Mouse (Mus musculus): ENCODE measurements at regions not wholly inside any gene's neighbourhood (a gene's known extent, or its start where the extent isn't known, plus 50 kb on each side); places are given as distances from the start of the nearest gene placed in this dataset.

- DNase-seq (ENCODE audit: low spot score in 2 of 2): no peak
Measured at GRCm38 (mm10) chr5:111835737-111836667, 102.3 kb downstream of the Gm26897 start.

- DNase-seq (ENCODE audit: low spot score in 2 of 2): no peak
Measured at GRCm38 (mm10) chr5:111836668-111837234, 103.0 kb downstream of the Gm26897 start.

GRCm38 (mm10) chr5:111842461-111842860, 108.7 kb downstream of the Gm26897 start:
- DNase-seq (ENCODE audit: low spot score in 2 of 2): no peak

- DNase-seq (ENCODE audit: low spot score in 2 of 2): no peak
Measured at GRCm38 (mm10) chr5:111843622-111844239, 110.0 kb downstream of the Gm26897 start.

GRCm38 (mm10) chr5:111844528-111844927, 110.8 kb downstream of the Gm26897 start:
- no peak for DNase-seq (ENCODE audit: low spot score in 2 of 2)

GRCm38 (mm10) chr5:111848917-111849316, 115.2 kb downstream of the Gm26897 start:
- DNase-seq (ENCODE audit: low spot score in 2 of 2): no peak

GRCm38 (mm10) chr5:111852682-111853081, 119.0 kb downstream of the Gm26897 start:
- DNase-seq (ENCODE audit: low spot score in 2 of 2): no peak

GRCm38 (mm10) chr5:111855366-111855765, 121.6 kb downstream of the Gm26897 start:
- DNase-seq (ENCODE audit: low spot score in 2 of 2): no peak

GRCm38 (mm10) chr5:111857200-111857599, 123.5 kb downstream of the Gm26897 start:
- DNase-seq (ENCODE audit: low spot score in 2 of 2): no peak

GRCm38 (mm10) chr5:111860436-111860835, 126.7 kb downstream of the Gm26897 start:
- DNase-seq (ENCODE audit: low spot score in 2 of 2): no peak

- DNase-seq (ENCODE audit: low spot score in 2 of 2): no peak
Measured at GRCm38 (mm10) chr5:111862331-111862730, 128.6 kb downstream of the Gm26897 start.

- no peak for DNase-seq (ENCODE audit: low spot score in 2 of 2)
Measured at GRCm38 (mm10) chr5:111863922-111864321, 130.2 kb downstream of the Gm26897 start.

GRCm38 (mm10) chr5:111864606-111865005, 130.9 kb downstream of the Gm26897 start:
- DNase-seq (ENCODE audit: low spot score in 2 of 2): no peak

GRCm38 (mm10) chr5:111869011-111869410, 135.3 kb downstream of the Gm26897 start:
- DNase-seq (ENCODE audit: low spot score in 2 of 2): no peak

GRCm38 (mm10) chr5:111877165-111877793, 143.6 kb downstream of the Gm26897 start:
- DNase-seq (ENCODE audit: low spot score in 2 of 2): no peak

GRCm38 (mm10) chr5:111879044-111879443, 145.3 kb downstream of the Gm26897 start:
- no peak for DNase-seq (ENCODE audit: low spot score in 2 of 2)

- no peak for DNase-seq (ENCODE audit: low spot score in 2 of 2)
Measured at GRCm38 (mm10) chr5:111880268-111880667, 146.5 kb downstream of the Gm26897 start.

GRCm38 (mm10) chr5:111881517-111881916, 147.8 kb downstream of the Gm26897 start:
- no peak for DNase-seq (ENCODE audit: low spot score in 2 of 2)

GRCm38 (mm10) chr5:111887281-111887680, 153.6 kb downstream of the Gm26897 start:
- DNase-seq (ENCODE audit: low spot score in 2 of 2): no peak

- no peak for DNase-seq (ENCODE audit: low spot score in 2 of 2)
Measured at GRCm38 (mm10) chr5:111890800-111891199, 157.1 kb downstream of the Gm26897 start.

GRCm38 (mm10) chr5:111891261-111891693, 157.6 kb downstream of the Gm26897 start:
- DNase-seq (ENCODE audit: low spot score in 2 of 2): no peak

GRCm38 (mm10) chr5:111892956-111893355, 159.2 kb downstream of the Gm26897 start:
- DNase-seq (ENCODE audit: low spot score in 2 of 2): no peak
